In the genomic region with DNA sequence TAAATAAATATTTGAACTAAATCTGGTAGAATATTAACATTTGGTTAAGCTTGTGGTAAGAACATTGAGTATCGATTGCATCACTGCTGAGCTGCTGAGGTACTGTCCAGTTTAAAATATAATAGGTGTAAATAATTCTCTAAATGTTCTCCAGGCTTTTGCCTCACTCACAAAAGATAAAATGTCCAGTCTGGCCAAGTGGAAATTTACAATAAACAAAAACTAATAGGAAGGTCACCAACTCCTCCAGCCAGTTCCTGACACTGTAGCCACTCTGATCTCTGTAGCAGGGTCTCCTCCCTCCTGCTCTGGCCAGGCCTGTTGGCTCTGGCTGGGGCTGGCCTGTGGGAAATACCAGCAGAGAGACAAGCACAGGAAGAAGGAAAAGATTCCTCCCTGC, we compare ENCODE assay signal across 9 mouse cellular contexts. TPM values are rescaled to one million over a fixed set of nuclear protein-coding genes. Genes with fewer than 3 reads are reported as not detected.
DNase-seq lines count a peak whose midpoint lies in the region; ATAC-seq and TF ChIP-seq lines count a peak whose summit lies in the region.
"Had no signal": no experiment of that assay in that cellular context is flagged by ENCODE, and none has a peak within 500 bp of the region (broad histone marks: within the 10 kb centered on the region; RNA-seq: fewer than 3 reads in every experiment).

No protein-coding gene starts in this region.

- peaks cover 7% of the 10 kb centered on the region; the same call in 1 of the 2 replicates for H3K4me1 ChIP-seq in lung, embryonic 16.5 days (replicated peaks; ENCODE audit: control insufficient read depth, insufficient read depth, low read length)
- no peaks in the 10 kb centered on the region for H3K4me1 ChIP-seq in lung, postnatal 0 days (ENCODE audit: insufficient read depth, low read depth, low read length)
- no peaks in the 10 kb centered on the region for H3K4me1 ChIP-seq in heart, embryonic 15.5 days (replicated peaks)
- no peaks in the 10 kb centered on the region for H3K4me1 ChIP-seq in kidney, embryonic 14.5 days (ENCODE audit: control insufficient read depth, insufficient read depth, low read length)

- no peaks in the 10 kb centered on the region for H3K79me2 ChIP-seq in myocyte (ENCODE audit: control insufficient read depth, insufficient read depth)

- no peak for ATAC-seq in lung, embryonic 16.5 days (ENCODE audit: low read depth)
- ATAC-seq in lung, postnatal 0 days: no peak
- ATAC-seq in heart, embryonic 15.5 days (replicated peaks; ENCODE audit: insufficient number of reproducible peaks, insufficient read depth, low FRiP score, low read depth): peak; percentile 47; the same call in 1 of the 2 replicates
- ATAC-seq in kidney, embryonic 14.5 days (ENCODE audit: low FRiP score, low TSS enrichment): peak; percentile 68; the same call in 1 of the 2 replicates
- ATAC-seq: intestine, embryonic 15.5 days had no signal

- no peak overlapping the region for H3K9ac ChIP-seq in lung, embryonic 16.5 days (ENCODE audit: low read length)
- H3K9ac ChIP-seq in lung, postnatal 0 days (replicated peaks; ENCODE audit: low read depth): no peak overlapping the region
- no peak overlapping the region for H3K9ac ChIP-seq in heart, embryonic 15.5 days
- no peak overlapping the region for H3K9ac ChIP-seq in kidney, embryonic 14.5 days (ENCODE audit: low read depth, low read length)
- H3K9ac ChIP-seq: intestine, embryonic 15.5 days had no signal

- H3K9me3 ChIP-seq in lung, embryonic 16.5 days (ENCODE audit: control insufficient read depth, low read length): no peaks in the 10 kb centered on the region
- no peaks in the 10 kb centered on the region for H3K9me3 ChIP-seq in lung, postnatal 0 days (ENCODE audit: low read length)
- H3K9me3 ChIP-seq in heart, embryonic 15.5 days (replicated peaks): no peaks in the 10 kb centered on the region
- H3K9me3 ChIP-seq in kidney, embryonic 14.5 days (ENCODE audit: control insufficient read depth, low read length): no peaks in the 10 kb centered on the region
- H3K9me3 ChIP-seq: intestine, embryonic 15.5 days had no signal

- H3K27ac ChIP-seq in lung, embryonic 16.5 days (ENCODE audit: low read length): peak overlapping the region; percentile 30; the same call in 1 of the 2 replicates
- no peak overlapping the region for H3K27ac ChIP-seq in lung, postnatal 0 days (ENCODE audit: low read length)
- no peak overlapping the region for H3K27ac ChIP-seq in heart, embryonic 15.5 days
- H3K27ac ChIP-seq in kidney, embryonic 14.5 days (ENCODE audit: low read depth, low read length): no peak overlapping the region
- H3K27ac ChIP-seq: intestine, embryonic 15.5 days had no signal

- H3ac ChIP-seq in myocyte (ENCODE audit: control insufficient read depth, insufficient read length): no peak overlapping the region

- TF ChIP-seq EP300 in lung, postnatal 0 days (IDR thresholded peaks at IDR 0.05): no peak

- DNase-seq in lung, postnatal 0 days (ENCODE audit: low spot score): no peak
- DNase-seq in frontal cortex, postnatal 36 days (ENCODE audit: low spot score in 2 of 2): no peak
- DNase-seq in layer of hippocampus, adult 18-20 months (ENCODE audit: low spot score in 2 of 2): no peak
- DNase-seq in adrenal gland, postnatal 14 days: no peak

- 44% methylated on average over 1 of the region's 1 CpGs for WGBS in lung, embryonic 16.5 days
- WGBS in lung, postnatal 0 days: 42% methylated on average over 1 of the region's 1 CpGs
- WGBS in heart, embryonic 15.5 days: 85% methylated on average over 1 of the region's 1 CpGs
- WGBS in kidney, embryonic 14.5 days: 66% methylated on average over 1 of the region's 1 CpGs

- TF ChIP-seq POLR2A in myocyte (IDR thresholded peaks at IDR 0.05; ENCODE audit: insufficient read length, low read depth): no peak

- H3K4me2 ChIP-seq in lung, embryonic 16.5 days (ENCODE audit: low read depth, low read length): no peak overlapping the region
- no peak overlapping the region for H3K4me2 ChIP-seq in lung, postnatal 0 days (replicated peaks; ENCODE audit: low read depth, low read length)
- H3K4me2 ChIP-seq in heart, embryonic 15.5 days: no peak overlapping the region
- no peak overlapping the region for H3K4me2 ChIP-seq in kidney, embryonic 14.5 days (replicated peaks; ENCODE audit: low read depth, low read length)
- H3K4me2 ChIP-seq in myocyte (ENCODE audit: low read depth): no peak overlapping the region
- H3K4me2 ChIP-seq: intestine, embryonic 15.5 days had no signal

- no peak overlapping the region for H3K4me3 ChIP-seq in lung, embryonic 16.5 days (ENCODE audit: low read length)
- H3K4me3 ChIP-seq in lung, postnatal 0 days (ENCODE audit: low read depth, low read length): no peak overlapping the region
- H3K4me3 ChIP-seq in heart, embryonic 15.5 days: no peak overlapping the region
- H3K4me3 ChIP-seq in kidney, embryonic 14.5 days (ENCODE audit: low read length): no peak overlapping the region
- no peak overlapping the region for H3K4me3 ChIP-seq in myocyte
- H3K4me3 ChIP-seq: intestine, embryonic 15.5 days had no signal

- no peak for TF ChIP-seq CTCF in lung, postnatal 0 days (IDR thresholded peaks at IDR 0.05)

- H3K27me3 ChIP-seq in lung, embryonic 16.5 days (ENCODE audit: control insufficient read depth, insufficient read depth, low read depth, low read length): no peaks in the 10 kb centered on the region
- H3K27me3 ChIP-seq in lung, postnatal 0 days (replicated peaks; ENCODE audit: insufficient read depth, low read length): no peaks in the 10 kb centered on the region
- peaks cover 3% of the 10 kb centered on the region; the same call in 1 of the 2 replicates for H3K27me3 ChIP-seq in heart, embryonic 15.5 days
- no peaks in the 10 kb centered on the region for H3K27me3 ChIP-seq in kidney, embryonic 14.5 days (ENCODE audit: control insufficient read depth, insufficient read depth, low read length)
- H3K27me3 ChIP-seq in myocyte (ENCODE audit: control insufficient read depth, insufficient read depth, insufficient read length): no peaks in the 10 kb centered on the region
- H3K27me3 ChIP-seq: intestine, embryonic 15.5 days had no signal

- no peaks in the 10 kb centered on the region for H3K36me3 ChIP-seq in lung, embryonic 16.5 days (ENCODE audit: control insufficient read depth, insufficient read depth, low read length)
- no peaks in the 10 kb centered on the region for H3K36me3 ChIP-seq in lung, postnatal 0 days (ENCODE audit: insufficient read depth, low read length)
- no peaks in the 10 kb centered on the region for H3K36me3 ChIP-seq in heart, embryonic 15.5 days
- no peaks in the 10 kb centered on the region for H3K36me3 ChIP-seq in kidney, embryonic 14.5 days (ENCODE audit: control insufficient read depth, insufficient read depth, low read length)
- no peaks in the 10 kb centered on the region for H3K36me3 ChIP-seq in myocyte (ENCODE audit: control insufficient read depth, insufficient read depth)
- H3K36me3 ChIP-seq: intestine, embryonic 15.5 days had no signal

TF ChIP-seq in myocyte, 11 proteins besides CTCF, POLR2A, EP300 and RAD21:
- TF ChIP-seq MAX (IDR thresholded peaks at IDR 0.05; ENCODE audit: low read depth): no peak
- TF ChIP-seq CEBPB (IDR thresholded peaks at IDR 0.05; ENCODE audit: insufficient read depth, poor library complexity, severe bottlenecking): peak; percentile 58; the same call in 1 of the 2 replicates
TF ChIP-seq in myocyte: peak in this region for 1.

RNA-seq across cellular contexts. Expression of gene Tspan2, which starts 55.8 kb away (rescaled TPM):
- 17.7 and 17.9 TPM in 2 replicates for polyA plus RNA-seq in lung, embryonic 16.5 days (2015; fragmentation: Nextera tagmentation; extraction: Ambion mirVana)
- polyA plus RNA-seq in lung, postnatal 0 days (2015; fragmentation: Nextera tagmentation; extraction: Ambion mirVana): 72.7 and 86.9 TPM in 2 replicates
- polyA plus RNA-seq in heart, embryonic 15.5 days (2015; fragmentation: Nextera tagmentation; extraction: Ambion mirVana): 22.5 and 23.1 TPM in 2 replicates
- 4.0 and 8.6 TPM in 2 replicates for polyA plus RNA-seq in kidney, embryonic 14.5 days (2014; fragmentation: Nextera tagmentation; extraction: Ambion mirVana)
- 3.0 TPM for polyA plus RNA-seq in myocyte (2012; fragmentation: generic; extraction: Trizol)
- 10 to 100 TPM; 52.5 to 66.4 TPM for total RNA-seq in layer of hippocampus, adult 18-20 months (2021)
- total RNA-seq in adrenal gland, postnatal 14 days (2021): 9.6 and 9.8 TPM in 2 replicates

Comparison
In these comparisons a context has a peak if more than half of its experiments do, and no peak if none do; other contexts are left out.
1. ATAC-seq: peak in heart, embryonic 15.5 days (single experiment) and kidney, embryonic 14.5 days (single experiment); none in lung, embryonic 16.5 days (single experiment) and lung, postnatal 0 days (single experiment).